Mouse (Mus musculus) liver, postnatal 0 days (tissue): ENCODE data around the gene Pim3.

Source experiments
- CTCF ChIP-seq: sonication (generic); IDR thresholded peaks from 2 replicates; pipeline ENCODE4 v1.5.1; 2016; ENCODE audit warnings: antibody characterized with exemption, low read depth
- EP300 ChIP-seq: IDR thresholded peaks from 2 replicates; pipeline ENCODE4 v1.6.1; 2016; ENCODE audit warnings: antibody characterized with exemption, low read depth, mild to moderate bottlenecking

DNA sequence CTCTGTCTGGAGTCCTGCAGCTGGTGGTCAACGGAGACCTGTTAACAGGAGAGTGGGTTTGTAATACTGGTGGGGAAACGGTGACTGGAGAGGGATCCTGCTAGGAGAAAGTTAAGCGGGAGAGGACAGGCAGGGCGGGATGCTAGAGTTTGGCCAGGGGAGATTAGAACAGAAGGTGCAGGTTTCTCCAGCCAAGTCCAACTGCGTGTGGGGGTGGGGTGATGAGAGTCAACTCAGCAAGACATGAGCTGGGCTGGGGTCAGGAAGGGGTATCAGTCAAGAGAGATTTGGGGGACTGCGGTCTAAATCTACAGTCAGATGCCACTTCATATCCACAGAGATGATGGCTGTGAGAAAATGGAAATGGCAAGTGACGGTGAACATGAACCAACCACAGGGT lies 17.0 kb upstream of the Pim3 start:
- no peak for TF ChIP-seq CTCF
- TF ChIP-seq EP300: no peak
